Mouse (Mus musculus): Measurements from ENCODE around the gene Kcnj6. TPM values are rescaled to one million over a fixed set of nuclear protein-coding genes. Genes with fewer than 3 reads are reported as not detected.

The Kcnj6 gene
- polyA plus RNA-seq, 1 experiment from 2014 or later, result 0.07 TPM

- WGBS (ENCODE audit: missing documents), result 18% methylated on average over 6 of the region's 6 CpGs
- Histone ChIP-seq H3K27ac (peak overlapping the region; percentile 81), H3K36me3 (ENCODE audit: inconsistent target) (no peaks in the 10 kb centered on the region), H3K4me3 (ENCODE audit: inconsistent target) (peak overlapping the region; percentile 30), H3K79me2 (ENCODE audit: inconsistent target) (peaks cover 16% of the 10 kb centered on the region)
Observed at GRCm38 (mm10) chr16:94968941-94969340, 28.6 kb downstream of the Kcnj6 start.

- Histone ChIP-seq H3K27ac (peak overlapping the region; percentile 81), H3K4me3 (ENCODE audit: inconsistent target) (no peak overlapping the region), H3K36me3 (ENCODE audit: inconsistent target) (no peaks in the 10 kb centered on the region), H3K79me2 (ENCODE audit: inconsistent target) (peaks cover 16% of the 10 kb centered on the region)
- 95% methylated on average over 2 of the region's 2 CpGs for WGBS (ENCODE audit: missing documents)
Observed at GRCm38 (mm10) chr16:94968472-94968871, 29.0 kb downstream of the Kcnj6 start.

- WGBS (ENCODE audit: missing documents), result 92% methylated on average over 9 of the region's 9 CpGs
- H3K79me2 ChIP-seq (ENCODE audit: inconsistent target), result no peaks in the 10 kb centered on the region
- no peak overlapping the region for H3K27ac ChIP-seq
- no peaks in the 10 kb centered on the region for H3K36me3 ChIP-seq (ENCODE audit: inconsistent target)
- H3K4me3 ChIP-seq (ENCODE audit: inconsistent target), result no peak overlapping the region
Observed at GRCm38 (mm10) chr16:94957156-94957828, 40.2 kb downstream of the Kcnj6 start.

- H3K36me3 ChIP-seq (ENCODE audit: inconsistent target), result no peaks in the 10 kb centered on the region
- no peaks in the 10 kb centered on the region for H3K79me2 ChIP-seq (ENCODE audit: inconsistent target)
- H3K4me3 ChIP-seq (ENCODE audit: inconsistent target), result no peak overlapping the region
- no peak overlapping the region for H3K27ac ChIP-seq
- WGBS (ENCODE audit: missing documents), result 58% methylated on average over 6 of the region's 6 CpGs
Observed at GRCm38 (mm10) chr16:94956410-94956809, 41.1 kb downstream of the Kcnj6 start.

GRCm38 (mm10) chr16:94953294-94953693 is 44.2 kb downstream of the Kcnj6 start:
- Histone ChIP-seq H3K27ac (no peak overlapping the region), H3K36me3 (ENCODE audit: inconsistent target) (no peaks in the 10 kb centered on the region), H3K79me2 (ENCODE audit: inconsistent target) (no peaks in the 10 kb centered on the region), H3K4me3 (ENCODE audit: inconsistent target) (no peak overlapping the region)
- WGBS (ENCODE audit: missing documents), result 87% methylated on average over 1 of the region's 1 CpGs

- no peak overlapping the region for H3K4me3 ChIP-seq (ENCODE audit: inconsistent target)
- 89% methylated on average over 7 of the region's 7 CpGs for WGBS (ENCODE audit: missing documents)
- H3K27ac ChIP-seq, result no peak overlapping the region
- H3K79me2 ChIP-seq (ENCODE audit: inconsistent target), result no peaks in the 10 kb centered on the region
- no peaks in the 10 kb centered on the region for H3K36me3 ChIP-seq (ENCODE audit: inconsistent target)
Observed at GRCm38 (mm10) chr16:94949172-94949571, 48.3 kb downstream of the Kcnj6 start.

GRCm38 (mm10) chr16:94946848-94947247 is 50.7 kb downstream of the Kcnj6 start:
- Histone ChIP-seq H3K36me3 (ENCODE audit: inconsistent target) (no peaks in the 10 kb centered on the region), H3K4me3 (ENCODE audit: inconsistent target) (no peak overlapping the region), H3K27ac (no peak overlapping the region), H3K79me2 (ENCODE audit: inconsistent target) (no peaks in the 10 kb centered on the region)
- WGBS (ENCODE audit: missing documents), result 80% methylated on average over 5 of the region's 5 CpGs

GRCm38 (mm10) chr16:94932702-94933101 is 64.8 kb downstream of the Kcnj6 start:
- Histone ChIP-seq H3K27ac (no peak overlapping the region), H3K36me3 (ENCODE audit: inconsistent target) (no peaks in the 10 kb centered on the region), H3K4me3 (ENCODE audit: inconsistent target) (no peak overlapping the region), H3K79me2 (ENCODE audit: inconsistent target) (no peaks in the 10 kb centered on the region)
- 83% methylated on average over 8 of the region's 8 CpGs for WGBS (ENCODE audit: missing documents)

GRCm38 (mm10) chr16:94931343-94932301 is 65.9 kb downstream of the Kcnj6 start:
- H3K27ac ChIP-seq, result no peak overlapping the region
- 17% methylated on average over 21 of the region's 21 CpGs for WGBS (ENCODE audit: missing documents)
- H3K36me3 ChIP-seq (ENCODE audit: inconsistent target), result no peaks in the 10 kb centered on the region
- no peak overlapping the region for H3K4me3 ChIP-seq (ENCODE audit: inconsistent target)
- no peaks in the 10 kb centered on the region for H3K79me2 ChIP-seq (ENCODE audit: inconsistent target)

GRCm38 (mm10) chr16:94925364-94925763 is 72.1 kb downstream of the Kcnj6 start:
- Histone ChIP-seq H3K4me3 (ENCODE audit: inconsistent target) (no peak overlapping the region), H3K79me2 (ENCODE audit: inconsistent target) (no peaks in the 10 kb centered on the region), H3K36me3 (ENCODE audit: inconsistent target) (no peaks in the 10 kb centered on the region), H3K27ac (no peak overlapping the region)
- 84% methylated on average over 6 of the region's 6 CpGs for WGBS (ENCODE audit: missing documents)

- H3K27ac ChIP-seq, result no peak overlapping the region
- 92% methylated on average over 5 of the region's 5 CpGs for WGBS (ENCODE audit: missing documents)
- H3K79me2 ChIP-seq (ENCODE audit: inconsistent target), result no peaks in the 10 kb centered on the region
- H3K4me3 ChIP-seq (ENCODE audit: inconsistent target), result no peak overlapping the region
- H3K36me3 ChIP-seq (ENCODE audit: inconsistent target), result no peaks in the 10 kb centered on the region
Observed at GRCm38 (mm10) chr16:94919177-94919576, 78.3 kb downstream of the Kcnj6 start.

GRCm38 (mm10) chr16:94906026-94906425 is 91.5 kb downstream of the Kcnj6 start:
- no peaks in the 10 kb centered on the region for H3K79me2 ChIP-seq (ENCODE audit: inconsistent target)
- no peak overlapping the region for H3K4me3 ChIP-seq (ENCODE audit: inconsistent target)
- H3K27ac ChIP-seq, result no peak overlapping the region
- WGBS (ENCODE audit: missing documents), result 87% methylated on average over 4 of the region's 4 CpGs
- no peaks in the 10 kb centered on the region for H3K36me3 ChIP-seq (ENCODE audit: inconsistent target)

- WGBS (ENCODE audit: missing documents), result 88% methylated on average over 6 of the region's 6 CpGs
- H3K79me2 ChIP-seq (ENCODE audit: inconsistent target), result no peaks in the 10 kb centered on the region
Observed at GRCm38 (mm10) chr16:94898832-94899231, 98.7 kb downstream of the Kcnj6 start.

GRCm38 (mm10) chr16:94892162-94892650 is 105.3 kb downstream of the Kcnj6 start:
- H3K27ac ChIP-seq, result no peak overlapping the region
- H3K79me2 ChIP-seq (ENCODE audit: inconsistent target), result no peaks in the 10 kb centered on the region
- WGBS (ENCODE audit: missing documents), result 97% methylated on average over 4 of the region's 4 CpGs
- no peaks in the 10 kb centered on the region for H3K36me3 ChIP-seq (ENCODE audit: inconsistent target)
- no peak overlapping the region for H3K4me3 ChIP-seq (ENCODE audit: inconsistent target)

More at GRCm38 (mm10) chr16:94898832-94899231, 98.7 kb downstream of the Kcnj6 start:
- Histone ChIP-seq H3K4me3 (ENCODE audit: inconsistent target) (no peak overlapping the region), H3K36me3 (ENCODE audit: inconsistent target) (no peaks in the 10 kb centered on the region), H3K27ac (no peak overlapping the region)

GRCm38 (mm10) chr16:94890581-94890980 is 106.9 kb downstream of the Kcnj6 start:
- H3K4me3 ChIP-seq (ENCODE audit: inconsistent target), result no peak overlapping the region
- H3K27ac ChIP-seq, result no peak overlapping the region
- H3K79me2 ChIP-seq (ENCODE audit: inconsistent target), result no peaks in the 10 kb centered on the region
- H3K36me3 ChIP-seq (ENCODE audit: inconsistent target), result no peaks in the 10 kb centered on the region
- 43% methylated on average over 6 of the region's 6 CpGs for WGBS (ENCODE audit: missing documents)
